Mouse (Mus musculus) cerebellum, adult 9-10 months (tissue): ENCODE measurements around the gene Nrxn3.

Experiments used
- DNase-seq: peaks from one replicate; pipeline ENCODE4 v3.0.0; 2022

Gene Nrxn3

GRCm38 (mm10) chr12:88816865-88817264, 94.2 kb downstream of the Nrxn3 start:
- no peak for DNase-seq

- peak; percentile 15 for DNase-seq
These were observed 96.1 kb downstream of the Nrxn3 start for GRCm38 (mm10) chr12:88818622-88819334.

GRCm38 (mm10) chr12:88819335-88819709, 96.6 kb downstream of the Nrxn3 start:
- no peak for DNase-seq

- DNase-seq, result no peak
These were observed 97.5 kb downstream of the Nrxn3 start for GRCm38 (mm10) chr12:88820131-88820530.

- no peak for DNase-seq
These were observed 108.2 kb downstream of the Nrxn3 start for GRCm38 (mm10) chr12:88830851-88831250.

- DNase-seq, result no peak
These were observed 113.1 kb downstream of the Nrxn3 start for GRCm38 (mm10) chr12:88835821-88836220.

- DNase-seq, result no peak
These were observed 117.0 kb downstream of the Nrxn3 start for GRCm38 (mm10) chr12:88839724-88840123.

GRCm38 (mm10) chr12:88841350-88841749, 118.7 kb downstream of the Nrxn3 start:
- DNase-seq, result no peak

GRCm38 (mm10) chr12:88850400-88851179, 127.9 kb downstream of the Nrxn3 start:
- DNase-seq, result no peak

GRCm38 (mm10) chr12:88854039-88854438, 131.4 kb downstream of the Nrxn3 start:
- DNase-seq, result no peak

GRCm38 (mm10) chr12:88857701-88858100, 135.0 kb downstream of the Nrxn3 start:
- no peak for DNase-seq

GRCm38 (mm10) chr12:88859456-88860345, 137.0 kb downstream of the Nrxn3 start:
- no peak for DNase-seq

- DNase-seq, result no peak
These were observed 137.7 kb downstream of the Nrxn3 start for GRCm38 (mm10) chr12:88860397-88860796.

GRCm38 (mm10) chr12:88863069-88863468, 140.4 kb downstream of the Nrxn3 start:
- no peak for DNase-seq

GRCm38 (mm10) chr12:88868288-88868687, 145.6 kb downstream of the Nrxn3 start:
- DNase-seq, result no peak

- DNase-seq, result no peak
These were observed 174.7 kb downstream of the Nrxn3 start for GRCm38 (mm10) chr12:88897331-88897730.

- DNase-seq, result no peak
These were observed 177.5 kb downstream of the Nrxn3 start for GRCm38 (mm10) chr12:88900014-88900727.

GRCm38 (mm10) chr12:88900728-88901080, 178.0 kb downstream of the Nrxn3 start:
- DNase-seq, result peak; percentile 15

- DNase-seq, result peak; percentile 10
These were observed 188.1 kb downstream of the Nrxn3 start for GRCm38 (mm10) chr12:88910761-88911160.

GRCm38 (mm10) chr12:88916752-88917151, 194.1 kb downstream of the Nrxn3 start:
- DNase-seq, result no peak

- no peak for DNase-seq
These were observed 202.2 kb downstream of the Nrxn3 start for GRCm38 (mm10) chr12:88924896-88925295.

- DNase-seq, result no peak
These were observed 203.6 kb downstream of the Nrxn3 start for GRCm38 (mm10) chr12:88926306-88926705.

- peak; percentile 16 for DNase-seq
These were observed 209.0 kb downstream of the Nrxn3 start for GRCm38 (mm10) chr12:88931713-88932112.
